Mouse (Mus musculus) testis, adult 2 months (tissue): ENCODE measurements around the gene Olfr195. TPM values are rescaled to one million over a fixed set of nuclear protein-coding genes. Genes with fewer than 3 reads are reported as not detected.

Experiments used
- H3K27ac ChIP-seq: fragments of 200-500 bp; 2 replicates; pipeline ENCODE4 v1.5.1; 2012; ENCODE audit warnings: low read depth, low read length; ENCODE audit not compliant: control insufficient read depth, insufficient read depth
- H3K27me3 ChIP-seq: fragments of 200-500 bp; 2 replicates; pipeline ENCODE4 v1.6.1; 2012; ENCODE audit warnings: mild to moderate bottlenecking, low read length, moderate library complexity; ENCODE audit not compliant: control insufficient read depth, insufficient read depth
- H3K36me3 ChIP-seq: fragments of 200-500 bp; 2 replicates; pipeline ENCODE4 v1.6.1; 2012; ENCODE audit warnings: mild to moderate bottlenecking, low read length; ENCODE audit not compliant: control insufficient read depth, insufficient read depth
- H3K4me1 ChIP-seq: fragments of 200-500 bp; 2 replicates; pipeline ENCODE4 v1.6.1; 2012; ENCODE audit warnings: low read length; ENCODE audit not compliant: control insufficient read depth, insufficient read depth
- H3K4me3 ChIP-seq: fragments of 200-500 bp; 2 replicates; pipeline ENCODE4 v1.5.1; 2012; ENCODE audit warnings: low read depth, mild to moderate bottlenecking, low read length, moderate library complexity, mixed read lengths; ENCODE audit not compliant: control insufficient read depth
- CTCF ChIP-seq: fragments of 200-500 bp; IDR thresholded peaks from 2 replicates; pipeline ENCODE4 v1.5.1; 2012; ENCODE audit warnings: low read depth, mild to moderate bottlenecking, inconsistent platforms, low read length, moderate library complexity; ENCODE audit not compliant: control insufficient read depth, insufficient read depth, insufficient replicate concordance
- POLR2A ChIP-seq: fragments of 200-500 bp; IDR thresholded peaks from 2 replicates; pipeline ENCODE4 v1.6.1; 2012; ENCODE audit warnings: low read depth, mild to moderate bottlenecking, inconsistent platforms, low read length, moderate library complexity; ENCODE audit not compliant: control insufficient read depth
- polyA plus RNA-seq: library from polyadenylated mRNA; depleted of rRNA; stranded (reverse); fragments of >200 nt; gene quantifications from 2 replicates; pipeline ENCODE4 v1.2.3, GENCODE M21; 2012; rRNA removed

Gene Olfr195
- polyA plus RNA-seq, 1 experiment, result not detected

DNA sequence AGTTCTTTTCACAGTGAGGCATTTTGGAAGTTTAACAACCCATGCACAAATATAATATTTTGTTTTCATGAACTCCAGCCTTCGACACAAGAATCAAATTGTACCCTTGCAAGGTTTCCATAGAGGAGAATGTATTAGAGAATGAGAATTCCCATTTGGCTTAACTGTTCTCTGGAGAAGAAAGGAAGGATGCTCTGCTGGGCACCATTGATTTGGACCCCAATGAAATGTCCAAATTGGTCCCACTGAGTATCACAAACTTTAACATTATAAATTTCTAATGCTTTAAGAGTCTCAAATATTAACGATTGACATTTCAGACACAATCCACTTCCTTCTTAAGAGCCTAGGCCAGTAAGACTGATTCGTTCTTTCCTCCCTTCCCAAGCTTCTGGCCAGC is 23.5 kb downstream of the Olfr195 start, which contains the start of gene Olfr196:
Olfr196 (minus strand) TSS at position 101 of the 400 bp plus-strand sequence.
- Histone ChIP-seq H3K27me3 (no peaks in the 10 kb centered on the region), H3K27ac (no peak within 1 kb of the TSS), H3K36me3 (no peaks in the 10 kb centered on the region), H3K4me1 (no peaks in the 10 kb centered on the region), H3K4me3 (no peak within 1 kb of the TSS)
- TF ChIP-seq CTCF (no peak), POLR2A (no peak)

Other genes with a start within 250 kb of the Olfr195 start
- 0.28 and 0.83 TPM in 2 replicates for gene Olfr181, start 218.3 kb upstream of the Olfr195 start, polyA plus RNA-seq
- gene Olfr180, start 217.7 kb upstream of the Olfr195 start, polyA plus RNA-seq, result 0.27 and 0.34 TPM in 2 replicates
- gene Olfr183, start 151.7 kb upstream of the Olfr195 start, polyA plus RNA-seq, result 0.22 and 0.28 TPM in 2 replicates
- gene Olfr186, start 116.8 kb upstream of the Olfr195 start, polyA plus RNA-seq, result not detected in 2 replicates
- gene Olfr187, start 107.3 kb upstream of the Olfr195 start, polyA plus RNA-seq, result not detected in 2 replicates
- not detected in 2 replicates for gene Olfr190, start 69.0 kb upstream of the Olfr195 start, polyA plus RNA-seq
- gene Olfr191, start 57.2 kb upstream of the Olfr195 start, polyA plus RNA-seq, result not detected in 2 replicates
- gene Olfr193, start 35.2 kb upstream of the Olfr195 start, polyA plus RNA-seq, result not detected in 2 replicates
- gene Olfr194, start 26.0 kb upstream of the Olfr195 start, polyA plus RNA-seq, result 0.04 and 0.15 TPM in 2 replicates
- not detected in 2 replicates for gene Olfr196, start 23.4 kb downstream of the Olfr195 start, polyA plus RNA-seq
- not detected in 2 replicates for gene Olfr198, start 56.5 kb downstream of the Olfr195 start, polyA plus RNA-seq
- gene Olfr199, start 72.7 kb downstream of the Olfr195 start, polyA plus RNA-seq, result 1.3 and 1.4 TPM in 2 replicates
- gene Olfr201, start 125.6 kb downstream of the Olfr195 start, polyA plus RNA-seq, result not detected in 2 replicates
- gene Olfr202, start 139.7 kb downstream of the Olfr195 start, polyA plus RNA-seq, result not detected in 2 replicates
- gene Olfr203, start 151.8 kb downstream of the Olfr195 start, polyA plus RNA-seq, result not detected in 2 replicates
- not detected in 2 replicates for gene Olfr204, start 171.2 kb downstream of the Olfr195 start, polyA plus RNA-seq
- not detected in 2 replicates for gene Olfr205, start 184.1 kb downstream of the Olfr195 start, polyA plus RNA-seq
- not detected in 2 replicates for gene Olfr206, start 202.2 kb downstream of the Olfr195 start, polyA plus RNA-seq
- not detected in 2 replicates for gene Olfr209, start 216.9 kb downstream of the Olfr195 start, polyA plus RNA-seq